Mouse (Mus musculus) heart, postnatal 0 days (tissue): ENCODE measurements around the gene Adad2. TPM values are rescaled to one million over a fixed set of nuclear protein-coding genes. Genes with fewer than 3 reads are reported as not detected.

ENCODE experiments used
- ATAC-seq: fragments of 200-750 bp; cut with Nextera tagmentation; 2 replicates; pipeline ENCODE4 v1.8.0; 2017; ENCODE audit warnings: low read depth, moderate number of reproducible peaks, moderate library complexity; ENCODE audit not compliant: insufficient read depth
- DNase-seq: peaks from one replicate; pipeline ENCODE4 v3.0.0-alpha.2; 2016; ENCODE audit warnings: low spot score
- H3K27ac ChIP-seq: fragments of 300-500 bp; sonication (generic); 2 replicates; pipeline ENCODE4 v1.5.1; 2014; ENCODE audit warnings: low read depth, mild to moderate bottlenecking
- H3K27me3 ChIP-seq: fragments of 300-500 bp; sonication (generic); 2 replicates; pipeline ENCODE4 v1.6.1; 2014; ENCODE audit warnings: low read length, mixed read lengths; ENCODE audit not compliant: control insufficient read depth, insufficient read depth
- H3K36me3 ChIP-seq: fragments of 300-500 bp; sonication (generic); replicated peaks from 2 replicates; pipeline ENCODE4 v1.6.1; 2014; ENCODE audit warnings: low read length, mixed read lengths; ENCODE audit not compliant: control insufficient read depth, insufficient read depth
- H3K4me1 ChIP-seq: fragments of 300-500 bp; sonication (generic); 2 replicates; pipeline ENCODE4 v1.6.1; 2014; ENCODE audit warnings: antibody characterized with exemption; ENCODE audit not compliant: control insufficient read depth, insufficient read depth
- H3K4me2 ChIP-seq: fragments of 300-500 bp; sonication (generic); 2 replicates; pipeline ENCODE4 v1.6.1; 2014; ENCODE audit warnings: low read depth, mild to moderate bottlenecking, low read length, moderate library complexity
- H3K4me3 ChIP-seq: fragments of 300-500 bp; sonication (generic); 2 replicates; pipeline ENCODE4 v1.5.1; 2014; ENCODE audit warnings: low read depth, low read length
- H3K9ac ChIP-seq: fragments of 300-500 bp; sonication (generic); replicated peaks from 2 replicates; pipeline ENCODE4 v1.6.1; 2014; ENCODE audit warnings: low read depth, low read length, mixed read lengths
- H3K9me3 ChIP-seq: fragments of 300-500 bp; sonication (generic); replicated peaks from 2 replicates; pipeline ENCODE4 v1.6.1; 2016; ENCODE audit warnings: low read length; ENCODE audit not compliant: control insufficient read depth
- CTCF ChIP-seq: IDR thresholded peaks from 2 replicates; pipeline ENCODE4 v1.5.1; 2016; ENCODE audit warnings: antibody characterized with exemption, control low read depth, low read depth
- EP300 ChIP-seq: IDR thresholded peaks from 2 replicates; pipeline ENCODE4 v1.6.1; 2016; ENCODE audit warnings: antibody characterized with exemption, low read depth
- WGBS: fragments of 180-500 bp; shearing (Covaris S2); extraction: QIAGEN DNeasy Blood & Tissue Kit; methylation state at CpG from one replicate; pipeline ENCODE4 v1.1.7; 2014; 5-methylcytosine and 5-hydroxymethylcytosine counted together
- polyA plus RNA-seq: library from polyadenylated mRNA; unstranded; fragments of >200 nt; fragmentation: Nextera tagmentation; extraction: Ambion mirVana; gene quantifications from 2 replicates; pipeline ENCODE4 v1.2.1, GENCODE M21; 2015
- total RNA-seq: library from RNA; depleted of rRNA; stranded (reverse); fragments of >200 nt; gene quantifications from 2 replicates; pipeline ENCODE4 v1.2.3, GENCODE M21; 2014; ENCODE audit warnings: low replicate concordance

The Adad2 gene
- total and polyA plus RNA-seq, 2 experiments from 2014 or later = not detected

- TF ChIP-seq EP300 (no peak), CTCF (no peak)
- Histone ChIP-seq H3K36me3 (peaks cover 41% of the 10 kb centered on the region), H3K4me3 (no peak overlapping the region), H3K9ac (no peak overlapping the region), H3K4me1 (peaks cover 8% of the 10 kb centered on the region; the same call in 1 of the 2 replicates), H3K27ac (no peak overlapping the region), H3K9me3 (no peaks in the 10 kb centered on the region), H3K27me3 (no peaks in the 10 kb centered on the region), H3K4me2 (no peak overlapping the region)
- no peak for ATAC-seq
- WGBS = 89% methylated on average over 4 of the region's 4 CpGs
- DNase-seq = no peak
Observed at GRCm38 (mm10) chr8:119603771-119604170, 8.8 kb upstream of the Adad2 start.

- H3K4me1 ChIP-seq = peaks cover 8% of the 10 kb centered on the region; the same call in 1 of the 2 replicates
- H3K27ac ChIP-seq = no peak overlapping the region
- DNase-seq (no peak), ATAC-seq (0 out of 2 replicates have a peak, but pooled peaks have one; percentile 5)
- peak overlapping the region; percentile 83 for H3K4me2 ChIP-seq
- 13% methylated on average over 12 of the region's 12 CpGs for WGBS
- H3K36me3 ChIP-seq = peaks cover 36% of the 10 kb centered on the region
- peak overlapping the region; percentile 70 for H3K9ac ChIP-seq
- no peaks in the 10 kb centered on the region for H3K27me3 ChIP-seq
- TF ChIP-seq CTCF (no peak), EP300 (no peak)
- H3K4me3 ChIP-seq = peak overlapping the region; percentile 73
- H3K9me3 ChIP-seq = peaks cover 6% of the 10 kb centered on the region; the same call in 1 of the 2 replicates
Observed at GRCm38 (mm10) chr8:119604398-119604803, 8.1 kb upstream of the Adad2 start.

GRCm38 (mm10) chr8:119604996-119605395 is 7.6 kb upstream of the Adad2 start, which contains the start of gene Taf1c:
Taf1c (minus strand) TSS chr8:119605222.
- Histone ChIP-seq H3K36me3 (peaks cover 30% of the 10 kb centered on the region), H3K27ac (peak within 1 kb of the TSS; percentile 64)
- DNase-seq = peak; percentile 89

GRCm38 (mm10) chr8:119606224-119606623 is 6.3 kb upstream of the Adad2 start:
- no peak overlapping the region for H3K27ac ChIP-seq
- H3K4me1 ChIP-seq = peaks cover 8% of the 10 kb centered on the region; the same call in 1 of the 2 replicates
- H3K4me3 ChIP-seq = no peak overlapping the region
- WGBS = 79% methylated on average over 2 of the region's 2 CpGs
- no peak for DNase-seq
- peaks cover 7% of the 10 kb centered on the region; the same call in 1 of the 2 replicates for H3K9me3 ChIP-seq
- no peak overlapping the region for H3K9ac ChIP-seq
- H3K27me3 ChIP-seq = no peaks in the 10 kb centered on the region
- peak; percentile 16; the same call in 1 of the 2 replicates for TF ChIP-seq CTCF
- no peak for TF ChIP-seq EP300
- ATAC-seq = no peak
- H3K36me3 ChIP-seq = peaks cover 18% of the 10 kb centered on the region
- H3K4me2 ChIP-seq = no peak overlapping the region

More at GRCm38 (mm10) chr8:119604996-119605395, 7.6 kb upstream of the Adad2 start, which contains the start of gene Taf1c:
- peak within 1 kb of the TSS; percentile 70 for H3K9ac ChIP-seq
- peaks cover 8% of the 10 kb centered on the region; the same call in 1 of the 2 replicates for H3K4me1 ChIP-seq
- no peak for TF ChIP-seq EP300
- peak; percentile 86 for TF ChIP-seq CTCF
- H3K4me3 ChIP-seq = peak within 1 kb of the TSS; percentile 73
- under 1% methylated on average over 23 of the region's 23 CpGs for WGBS
- no peaks in the 10 kb centered on the region for H3K27me3 ChIP-seq
- H3K4me2 ChIP-seq = peak within 1 kb of the TSS; percentile 83
- peaks cover 7% of the 10 kb centered on the region; the same call in 1 of the 2 replicates for H3K9me3 ChIP-seq
- ATAC-seq = peak; percentile 88

GRCm38 (mm10) chr8:119615096-119615495 is 2.5 kb downstream of the Adad2 start:
- Histone ChIP-seq H3K9me3 (no peaks in the 10 kb centered on the region), H3K9ac (no peak overlapping the region), H3K27me3 (0 out of 2 replicates have a peak, but pooled peaks cover 3% of the 10 kb centered on the region), H3K27ac (no peak overlapping the region), H3K4me1 (no peaks in the 10 kb centered on the region), H3K36me3 (no peaks in the 10 kb centered on the region), H3K4me3 (no peak overlapping the region), H3K4me2 (no peak overlapping the region)
- WGBS = 85% methylated on average over 13 of the region's 14 CpGs
- DNase-seq = no peak
- TF ChIP-seq CTCF (no peak), EP300 (no peak)
- no peak for ATAC-seq
